Mouse (Mus musculus) bone marrow macrophage, adult 2 months (primary cell): ENCODE data around the gene Eno2. TPM values are rescaled to one million over a fixed set of nuclear protein-coding genes. Genes with fewer than 3 reads are reported as not detected.

Source experiments
- H3K27ac ChIP-seq: 2 replicates; pipeline ENCODE4 v1.5.1; 2012; ENCODE audit warnings: low read depth, low read length; ENCODE audit not compliant: insufficient read depth
- H3K4me1 ChIP-seq: 2 replicates; pipeline ENCODE4 v1.6.1; 2012; ENCODE audit warnings: low read length; ENCODE audit not compliant: control insufficient read depth, insufficient read depth
- H3K4me3 ChIP-seq: 2 replicates; pipeline ENCODE4 v1.5.1; 2012; ENCODE audit warnings: mild to moderate bottlenecking, low read length, moderate library complexity; ENCODE audit not compliant: insufficient read depth
- CTCF ChIP-seq: IDR thresholded peaks from 2 replicates; pipeline ENCODE4 v1.5.1; 2012; ENCODE audit warnings: low read depth, mild to moderate bottlenecking, low read length, moderate library complexity
- POLR2A ChIP-seq: IDR thresholded peaks from 2 replicates; pipeline ENCODE4 v1.6.1; 2012; ENCODE audit warnings: mild to moderate bottlenecking, low read depth, low read length, borderline replicate concordance
- polyA plus RNA-seq: library from polyadenylated mRNA; stranded (reverse); fragments of >200 nt; gene quantifications from 2 replicates; pipeline ENCODE4 v1.2.4, GENCODE M21; 2012; ENCODE audit not compliant: missing spikeins, insufficient read depth, insufficient read length

The Eno2 gene
- polyA plus RNA-seq, 1 experiment, result 1.4 TPM

GRCm38 (mm10) chr6:124755306-124755705, 14.2 kb downstream of the Eno2 start:
- Histone ChIP-seq H3K4me3 (peak overlapping the region; percentile 75), H3K4me1 (peaks cover 27% of the 10 kb centered on the region), H3K27ac (no peak overlapping the region)
- no peak for TF ChIP-seq CTCF
- no peak for TF ChIP-seq POLR2A

GRCm38 (mm10) chr6:124753861-124754260, 15.6 kb downstream of the Eno2 start:
- peaks cover 24% of the 10 kb centered on the region for H3K4me1 ChIP-seq
- no peak overlapping the region for H3K27ac ChIP-seq
- TF ChIP-seq CTCF (no peak), POLR2A (no peak)
- no peak overlapping the region for H3K4me3 ChIP-seq

GRCm38 (mm10) chr6:124750405-124750804, 19.1 kb downstream of the Eno2 start:
- TF ChIP-seq POLR2A (no peak), CTCF (no peak)
- no peak overlapping the region for H3K4me3 ChIP-seq
- no peak overlapping the region for H3K27ac ChIP-seq
- peaks cover 6% of the 10 kb centered on the region; the same call in 1 of the 2 replicates for H3K4me1 ChIP-seq

- Histone ChIP-seq H3K4me1 (peaks cover 2% of the 10 kb centered on the region), H3K27ac (no peak overlapping the region), H3K4me3 (no peak overlapping the region)
- no peak for TF ChIP-seq POLR2A
- no peak for TF ChIP-seq CTCF
These were observed 22.5 kb downstream of the Eno2 start for GRCm38 (mm10) chr6:124746654-124747632.

- H3K4me1 ChIP-seq, result peaks cover 6% of the 10 kb centered on the region
- no peak overlapping the region for H3K27ac ChIP-seq
- H3K4me3 ChIP-seq, result peak overlapping the region; percentile 66
- no peak for TF ChIP-seq POLR2A
- no peak for TF ChIP-seq CTCF
These were observed 23.2 kb downstream of the Eno2 start for GRCm38 (mm10) chr6:124746296-124746605.

- Histone ChIP-seq H3K27ac (peak overlapping the region; percentile 17; the same call in 1 of the 2 replicates), H3K4me3 (peak overlapping the region; percentile 66), H3K4me1 (peaks cover 6% of the 10 kb centered on the region)
- TF ChIP-seq POLR2A (no peak), CTCF (no peak)
These were observed 23.8 kb downstream of the Eno2 start for GRCm38 (mm10) chr6:124745490-124746295.

- peaks cover 9% of the 10 kb centered on the region for H3K4me1 ChIP-seq
- no peak overlapping the region; the same call in 1 of the 2 replicates for H3K27ac ChIP-seq
- TF ChIP-seq POLR2A (no peak), CTCF (no peak)
- peak overlapping the region; percentile 66 for H3K4me3 ChIP-seq
These were observed 24.6 kb downstream of the Eno2 start for GRCm38 (mm10) chr6:124744755-124745321.

- TF ChIP-seq CTCF (no peak), POLR2A (no peak)
- no peak overlapping the region for H3K27ac ChIP-seq
- peaks cover 21% of the 10 kb centered on the region for H3K4me1 ChIP-seq
- no peak overlapping the region for H3K4me3 ChIP-seq
These were observed 25.8 kb downstream of the Eno2 start for GRCm38 (mm10) chr6:124743647-124744046.

GRCm38 (mm10) chr6:124742839-124743514, 26.5 kb downstream of the Eno2 start:
- Histone ChIP-seq H3K27ac (no peak overlapping the region), H3K4me3 (no peak overlapping the region), H3K4me1 (peaks cover 24% of the 10 kb centered on the region)
- TF ChIP-seq POLR2A (no peak), CTCF (no peak)
